Mouse (Mus musculus): ENCODE data around the gene Adamts12.

GRCm38 (mm10) chr15:11174842-11175241 is 110.3 kb downstream of the Adamts12 start:
- TF ChIP-seq USF1 (IDR thresholded peaks at IDR 0.05; ENCODE audit: low read depth, low read length) (no peak), GABPA (IDR thresholded peaks at IDR 0.05; ENCODE audit: insufficient replicate concordance, low read depth, low read length) (no peak), CHD1 (IDR thresholded peaks at IDR 0.05; ENCODE audit: low read depth, low read length) (no peak), ZC3H11A (IDR thresholded peaks at IDR 0.05; ENCODE audit: low read depth, low read length) (no peak), E2F4 (IDR thresholded peaks at IDR 0.05; ENCODE audit: insufficient replicate concordance, low read depth, low read length) (no peak), SIN3A (IDR thresholded peaks at IDR 0.05; ENCODE audit: low read length) (no peak), CTCF (conservative IDR thresholded peaks at IDR 0.05 in 1 of 2, IDR thresholded peaks at IDR 0.05 in 1 of 2; ENCODE audit: low read depth in 2 of 2, low read length in 2 of 2) (no peak), POLR2A (IDR thresholded peaks at IDR 0.05; ENCODE audit: low read depth, low read length) (no peak), ZMIZ1 (IDR thresholded peaks at IDR 0.05; ENCODE audit: low read depth, low read length) (no peak), RCOR1 (conservative IDR thresholded peaks at IDR 0.05; ENCODE audit: low read depth, low read length) (no peak), NRF1 (IDR thresholded peaks at IDR 0.05; ENCODE audit: low read depth, low read length) (no peak), IRF4 (IDR thresholded peaks at IDR 0.05; ENCODE audit: low read depth, low read length) (no peak), RAD21 (IDR thresholded peaks at IDR 0.05; ENCODE audit: low read depth, low read length) (no peak), USF2 (conservative IDR thresholded peaks at IDR 0.05; ENCODE audit: low read depth, low read length) (no peak)
